Mouse (Mus musculus) CD4-positive helper T cell, adult 2 months (primary cell): ENCODE data around the gene Gm4491.

Source experiments
- DNase-seq: peaks from one replicate; pipeline ENCODE4 v3.0.0-alpha.2; 2012; ENCODE audit warnings: low read depth, missing footprints, low spot score

The Gm4491 gene

GRCm38 (mm10) chr14:57084180-57084668 is 31.5 kb downstream of the Gm4491 start:
- no peak for DNase-seq

- no peak for DNase-seq
Observed at GRCm38 (mm10) chr14:57082863-57083262, 32.8 kb downstream of the Gm4491 start.

- DNase-seq, result no peak
Observed at GRCm38 (mm10) chr14:57075537-57075936, 40.1 kb downstream of the Gm4491 start.

GRCm38 (mm10) chr14:57069906-57070305 is 45.8 kb downstream of the Gm4491 start:
- peak; percentile 36 for DNase-seq

- DNase-seq, result no peak
Observed at GRCm38 (mm10) chr14:57066053-57066452, 49.6 kb downstream of the Gm4491 start.
